Mouse (Mus musculus) forebrain, embryonic 11.5 days (tissue): Measurements from ENCODE around the gene Tnfrsf11a. TPM values are rescaled to one million over a fixed set of nuclear protein-coding genes. Genes with fewer than 3 reads are reported as not detected.

Experiments used
- ATAC-seq: fragments of 200-750 bp; cut with Nextera tagmentation; replicated peaks from 2 replicates; pipeline ENCODE4 v1.8.0; 2017; ENCODE audit warnings: moderate TSS enrichment; ENCODE audit not compliant: low FRiP score
- DNase-seq: peaks from one replicate; pipeline ENCODE4 v3.0.0-alpha.2; 2017; ENCODE audit warnings: low spot score
- H3K27ac ChIP-seq: fragments of 300-500 bp; sonication (generic); 2 replicates; pipeline ENCODE4 v1.5.1; 2014; ENCODE audit warnings: low read depth, low read length
- H3K27me3 ChIP-seq: fragments of 300-500 bp; sonication (generic); 2 replicates; pipeline ENCODE4 v1.6.1; 2014; ENCODE audit warnings: mild to moderate bottlenecking, low read length, mixed read lengths; ENCODE audit not compliant: control insufficient read depth, insufficient read depth
- H3K36me3 ChIP-seq: fragments of 300-500 bp; sonication (generic); 2 replicates; pipeline ENCODE4 v1.6.1; 2014; ENCODE audit warnings: mild to moderate bottlenecking, low read length, moderate library complexity, mixed read lengths; ENCODE audit not compliant: control insufficient read depth, insufficient read depth
- H3K4me1 ChIP-seq: fragments of 300-500 bp; sonication (generic); replicated peaks from 2 replicates; pipeline ENCODE4 v1.6.1; 2014; ENCODE audit warnings: low read length, mixed read lengths; ENCODE audit not compliant: control insufficient read depth, insufficient read depth
- H3K4me2 ChIP-seq: fragments of 300-500 bp; sonication (generic); 2 replicates; pipeline ENCODE4 v1.6.1; 2014; ENCODE audit warnings: low read depth, mild to moderate bottlenecking, low read length, moderate library complexity, mixed read lengths; ENCODE audit not compliant: severe bottlenecking
- H3K4me3 ChIP-seq: fragments of 300-500 bp; sonication (generic); 2 replicates; pipeline ENCODE4 v1.5.1; 2014; ENCODE audit warnings: low read depth, low read length
- H3K9ac ChIP-seq: fragments of 300-500 bp; sonication (generic); 2 replicates; pipeline ENCODE4 v1.6.1; 2014; ENCODE audit warnings: low read length
- H3K9me3 ChIP-seq: fragments of 300-500 bp; sonication (generic); 2 replicates; pipeline ENCODE4 v1.6.1; 2016; ENCODE audit warnings: low read length, mixed read lengths; ENCODE audit not compliant: control insufficient read depth
- WGBS: fragments of 180-500 bp; shearing (Covaris S2); extraction: QIAGEN DNeasy Blood & Tissue Kit; methylation state at CpG from one replicate; pipeline ENCODE4 v1.1.7; 2014; 5-methylcytosine and 5-hydroxymethylcytosine counted together
- polyA plus RNA-seq: library from polyadenylated mRNA; unstranded; fragments of >200 nt; fragmentation: Nextera tagmentation; extraction: Ambion mirVana; gene quantifications from 2 replicates; pipeline ENCODE4 v1.2.1, GENCODE M21; 2014

Tnfrsf11a gene
- polyA plus RNA-seq, 1 experiment from 2014 or later = 0.09 TPM

- WGBS = 34% methylated on average over 12 of the region's 12 CpGs
- 0 out of 2 replicates have a peak, but pooled peaks have one; percentile 15 for ATAC-seq
- peaks cover 21% of the 10 kb centered on the region for H3K27me3 ChIP-seq
- no peak for DNase-seq
- peak overlapping the region; percentile 96 for H3K4me2 ChIP-seq
- peak overlapping the region; percentile 56 for H3K4me3 ChIP-seq
- peak overlapping the region; percentile 52 for H3K9ac ChIP-seq
- no peaks in the 10 kb centered on the region for H3K36me3 ChIP-seq
- 0 out of 2 replicates have a peak, but pooled peaks cover 4% of the 10 kb centered on the region for H3K4me1 ChIP-seq
- H3K27ac ChIP-seq = no peak overlapping the region
- H3K9me3 ChIP-seq = no peaks in the 10 kb centered on the region
Measured at GRCm38 (mm10) chr1:105780079-105780456, 450 bp upstream of the Tnfrsf11a start.

DNA sequence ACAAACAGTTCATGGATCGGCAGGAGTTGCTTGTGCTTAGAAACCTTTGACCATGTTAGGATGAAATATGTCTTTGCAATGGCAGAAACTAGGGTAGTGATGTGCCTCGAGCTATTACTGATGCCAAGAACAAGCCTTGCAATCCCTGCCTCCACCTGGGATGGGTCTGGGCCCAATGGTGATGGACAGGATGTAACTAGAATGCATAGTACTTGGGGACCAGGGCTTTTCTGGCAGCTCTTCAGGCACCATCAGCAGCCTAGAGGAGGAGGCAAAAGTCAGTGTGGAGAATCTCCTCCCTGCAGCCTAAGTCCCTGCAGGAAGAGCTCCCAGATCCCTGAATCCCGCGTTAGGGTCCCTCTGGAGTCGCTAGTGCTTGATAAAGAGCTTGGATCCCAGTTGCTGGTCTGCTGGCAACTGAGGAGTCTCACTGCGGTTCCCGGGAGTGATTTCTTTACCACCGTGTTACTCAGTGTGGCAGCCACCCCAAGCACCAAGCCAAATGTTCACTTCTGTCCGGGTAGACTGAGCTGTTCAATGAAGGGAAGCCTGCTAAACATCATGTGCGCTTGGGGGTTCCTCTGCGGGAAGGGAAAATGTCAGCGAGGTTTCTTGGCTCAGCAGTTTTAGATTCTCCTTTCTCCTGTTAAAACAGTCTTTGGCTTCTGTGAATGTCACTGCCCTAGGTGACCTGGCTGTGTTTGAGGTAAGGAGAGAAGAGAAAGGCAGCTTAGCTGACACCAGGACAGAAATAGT, 1.1 kb downstream of the Tnfrsf11a start:
- ATAC-seq (no peak), DNase-seq (no peak)
- peaks cover 21% of the 10 kb centered on the region for H3K27me3 ChIP-seq

DNA sequence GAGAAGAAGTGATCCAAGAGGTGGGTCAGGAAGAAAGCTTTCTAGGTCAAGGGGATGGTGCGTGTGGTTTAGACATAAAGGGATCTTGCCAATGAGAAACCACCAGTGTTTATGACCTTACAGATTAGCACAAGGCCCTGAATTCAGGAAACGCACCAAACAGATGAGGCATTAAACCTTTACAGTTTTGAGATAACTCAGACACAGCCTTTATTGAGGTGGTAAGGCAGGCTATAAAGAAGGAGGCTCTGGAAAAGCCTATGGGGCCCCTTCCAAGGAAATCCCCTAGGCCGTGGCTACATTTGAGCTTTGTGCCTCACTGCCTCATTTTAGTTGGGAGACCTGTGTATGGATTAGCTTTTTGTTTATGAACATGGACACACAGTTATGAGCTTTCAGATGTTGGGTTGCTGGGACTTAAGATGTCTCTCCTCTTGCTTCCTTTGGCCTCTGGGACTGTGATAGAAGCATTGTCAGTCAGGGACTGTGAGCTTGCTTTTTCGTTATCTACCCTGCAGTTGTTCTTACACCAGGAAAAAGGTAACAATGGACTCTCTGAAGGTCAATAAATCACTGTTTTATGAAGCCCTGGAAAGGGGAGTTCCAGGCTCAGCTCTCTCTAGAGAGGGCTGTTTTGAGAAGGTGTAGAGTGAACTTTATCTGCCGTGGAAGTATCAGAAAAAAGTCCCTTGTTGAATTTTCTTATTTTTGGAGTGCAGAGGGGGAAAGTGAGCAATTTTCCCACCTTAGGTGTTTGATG, 3.9 kb downstream of the Tnfrsf11a start:
- Histone ChIP-seq H3K27ac (no peak overlapping the region), H3K4me2 (no peak overlapping the region), H3K27me3 (peaks cover 21% of the 10 kb centered on the region), H3K9ac (no peak overlapping the region), H3K4me3 (no peak overlapping the region), H3K36me3 (no peaks in the 10 kb centered on the region), H3K4me1 (0 out of 2 replicates have a peak, but pooled peaks cover 4% of the 10 kb centered on the region), H3K9me3 (no peaks in the 10 kb centered on the region)
- WGBS = 75% methylated on average over 5 of the region's 5 CpGs
- ATAC-seq = no peak
- no peak for DNase-seq

More for the DNA sequence above, 1.1 kb downstream of the Tnfrsf11a start:
- Histone ChIP-seq H3K27ac (no peak overlapping the region), H3K36me3 (no peaks in the 10 kb centered on the region), H3K9ac (no peak overlapping the region; the same call in 1 of the 2 replicates), H3K4me3 (peak overlapping the region; percentile 56; the same call in 1 of the 2 replicates), H3K4me1 (0 out of 2 replicates have a peak, but pooled peaks cover 4% of the 10 kb centered on the region), H3K4me2 (peak overlapping the region; percentile 96; the same call in 1 of the 2 replicates), H3K9me3 (no peaks in the 10 kb centered on the region)
- WGBS = 38% methylated on average over 12 of the region's 12 CpGs

DNA sequence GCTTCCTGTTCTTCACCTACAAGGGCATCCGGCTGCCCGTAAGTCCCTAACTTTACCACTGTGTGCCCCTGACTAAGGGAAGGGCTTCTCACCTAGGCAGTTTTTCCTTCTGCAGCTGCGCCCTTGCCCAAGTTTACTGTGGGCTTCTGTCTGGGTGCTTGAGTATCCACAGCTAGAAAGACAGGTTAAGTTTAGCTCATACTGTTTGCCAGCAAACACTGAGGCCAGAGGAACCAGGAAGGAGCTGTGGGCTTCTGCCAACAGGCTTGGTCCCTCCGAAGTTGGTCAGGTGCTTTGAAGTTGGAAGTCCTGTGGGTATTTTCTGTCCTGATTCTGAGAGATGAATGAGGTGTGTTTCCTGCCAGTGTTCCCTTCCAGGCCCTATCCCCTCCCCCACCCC, 4.6 kb downstream of the Tnfrsf11a start:
- H3K4me2 ChIP-seq = no peak overlapping the region
- H3K4me1 ChIP-seq = 0 out of 2 replicates have a peak, but pooled peaks cover 3% of the 10 kb centered on the region
- no peaks in the 10 kb centered on the region for H3K36me3 ChIP-seq
- H3K9ac ChIP-seq = no peak overlapping the region
- no peaks in the 10 kb centered on the region for H3K9me3 ChIP-seq
- H3K27ac ChIP-seq = no peak overlapping the region
- 91% methylated on average over 4 of the region's 4 CpGs for WGBS
- no peak overlapping the region for H3K4me3 ChIP-seq
- no peak for ATAC-seq
- peaks cover 16% of the 10 kb centered on the region for H3K27me3 ChIP-seq
- DNase-seq = no peak

DNA sequence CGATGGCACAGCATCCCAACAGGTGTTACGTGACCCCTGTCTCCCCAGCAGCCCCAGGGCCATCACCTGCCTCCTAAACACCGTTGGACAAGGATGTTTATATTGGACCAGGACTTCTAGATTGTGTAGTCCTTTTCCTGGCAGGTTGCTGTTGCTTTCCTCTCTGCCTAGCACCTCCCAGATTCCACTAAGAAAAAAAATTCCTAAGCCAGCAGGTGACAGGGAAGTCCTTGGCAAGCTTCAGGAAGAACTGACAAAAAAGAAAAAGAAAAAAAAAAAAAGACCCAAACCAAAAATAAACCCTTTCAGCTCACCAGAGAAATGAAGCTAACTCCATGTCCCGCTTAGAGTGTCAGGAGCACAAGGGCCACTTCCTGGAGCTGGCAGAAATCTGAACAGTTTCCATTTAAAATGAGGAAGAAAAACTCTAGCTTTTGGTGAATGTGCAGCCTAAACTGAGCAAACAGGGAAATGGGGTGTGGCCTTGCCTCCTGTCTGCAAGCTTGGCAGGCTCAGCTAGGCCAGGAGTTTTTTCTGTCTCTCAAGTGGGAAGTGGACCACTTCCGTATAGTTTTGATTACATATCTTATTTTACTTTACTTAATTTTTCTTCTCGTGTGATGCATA, 6.3 kb downstream of the Tnfrsf11a start:
- Histone ChIP-seq H3K27me3 (peaks cover 2% of the 10 kb centered on the region; the same call in 1 of the 2 replicates), H3K4me2 (no peak overlapping the region), H3K9me3 (no peaks in the 10 kb centered on the region), H3K4me3 (no peak overlapping the region), H3K4me1 (no peaks in the 10 kb centered on the region), H3K9ac (no peak overlapping the region), H3K27ac (no peak overlapping the region), H3K36me3 (no peaks in the 10 kb centered on the region)
- no peak for DNase-seq
- no peak for ATAC-seq
- WGBS = 74% methylated on average over 6 of the region's 6 CpGs

GRCm38 (mm10) chr1:105790103-105790502, 9.6 kb downstream of the Tnfrsf11a start:
- H3K27me3 ChIP-seq = no peaks in the 10 kb centered on the region
- H3K4me3 ChIP-seq = no peak overlapping the region
- H3K36me3 ChIP-seq = no peaks in the 10 kb centered on the region
- H3K27ac ChIP-seq = no peak overlapping the region
- 94% methylated on average over 3 of the region's 3 CpGs for WGBS
- H3K9me3 ChIP-seq = no peaks in the 10 kb centered on the region
- no peak overlapping the region for H3K9ac ChIP-seq
- H3K4me1 ChIP-seq = no peaks in the 10 kb centered on the region
- no peak overlapping the region for H3K4me2 ChIP-seq
- DNase-seq (no peak), ATAC-seq (no peak)

DNA sequence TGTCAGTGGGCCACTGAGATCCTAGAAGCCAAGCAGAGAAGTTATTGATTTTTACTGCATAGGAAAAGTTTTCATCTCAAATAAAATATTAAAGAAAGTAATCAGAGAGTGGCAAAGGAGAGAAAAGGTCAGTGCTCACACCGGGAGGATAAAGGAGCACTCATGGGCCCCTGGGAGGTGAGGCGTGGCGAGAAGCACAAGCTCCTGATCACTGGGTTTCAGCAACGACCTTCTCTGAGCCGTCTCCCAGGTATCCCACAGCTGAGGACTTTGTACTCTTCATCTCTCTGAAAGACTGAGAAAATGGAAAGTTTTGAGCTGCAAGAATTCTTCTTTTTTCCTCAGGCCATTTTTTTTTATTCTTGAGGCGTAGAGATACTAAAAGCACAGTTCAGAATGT, 14.2 kb downstream of the Tnfrsf11a start:
- Histone ChIP-seq H3K27me3 (no peaks in the 10 kb centered on the region), H3K36me3 (no peaks in the 10 kb centered on the region), H3K27ac (no peak overlapping the region), H3K4me2 (no peak overlapping the region), H3K4me3 (no peak overlapping the region), H3K9ac (no peak overlapping the region), H3K4me1 (no peaks in the 10 kb centered on the region), H3K9me3 (no peaks in the 10 kb centered on the region)
- DNase-seq (no peak), ATAC-seq (no peak)
- WGBS = 88% methylated on average over 6 of the region's 6 CpGs

DNA sequence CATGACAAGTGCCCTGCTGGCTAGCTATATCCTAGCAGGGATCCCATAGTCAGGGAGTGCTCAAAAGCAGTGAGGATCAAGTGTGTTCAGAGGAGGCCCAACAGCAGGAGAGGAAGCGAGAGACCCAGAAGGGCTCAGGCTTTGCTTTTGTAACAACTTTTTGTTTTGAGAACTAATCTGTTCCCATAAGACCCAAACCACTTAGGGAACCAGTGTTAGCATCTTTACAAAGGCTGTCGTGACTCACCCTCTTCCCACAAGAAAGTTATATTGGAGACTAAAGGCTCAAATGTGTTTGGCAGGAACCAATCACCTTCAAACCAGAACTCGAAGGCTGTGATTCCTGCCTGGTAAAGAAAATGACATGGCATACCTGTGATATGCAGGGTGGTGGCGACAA, 15.2 kb downstream of the Tnfrsf11a start:
- no peak overlapping the region for H3K9ac ChIP-seq
- WGBS = 85% methylated on average over 4 of the region's 4 CpGs
- DNase-seq (no peak), ATAC-seq (no peak)
- no peak overlapping the region for H3K27ac ChIP-seq
- H3K4me1 ChIP-seq = no peaks in the 10 kb centered on the region
- no peak overlapping the region for H3K4me3 ChIP-seq
- H3K27me3 ChIP-seq = no peaks in the 10 kb centered on the region
- H3K4me2 ChIP-seq = no peak overlapping the region
- H3K9me3 ChIP-seq = no peaks in the 10 kb centered on the region
- no peaks in the 10 kb centered on the region for H3K36me3 ChIP-seq
